Mouse (Mus musculus) gastrocnemius, postnatal 4 days (tissue): ENCODE data around the gene Gm9803. TPM values are rescaled to one million over a fixed set of nuclear protein-coding genes. Genes with fewer than 3 reads are reported as not detected.

Experiments used
- total RNA-seq, 2 experiments: library from RNA; stranded (reverse); gene quantifications; 2 replicates each; pipeline ENCODE4 v1.2.3; 2021

The Gm9803 gene
- total RNA-seq, 2 experiments from 2014 or later: 7.0 TPM; not detected in 1

Other genes starting within 250 kb of the Gm9803 start
- gene Bend3, start 45.3 kb upstream of the Gm9803 start, total RNA-seq: 1 to 10 TPM; 7.1 to 7.2 TPM
- 10 to 100 TPM; 69.1 to 70.4 TPM for gene 1700021F05Rik, start 16.9 kb downstream of the Gm9803 start, total RNA-seq
- gene Cd24a, start 54.2 kb downstream of the Gm9803 start, total RNA-seq: 10 to 100 TPM; 38.4 to 41.3 TPM